Mouse (Mus musculus): ENCODE results near the gene Zdhhc21.

Zdhhc21 gene

DNA sequence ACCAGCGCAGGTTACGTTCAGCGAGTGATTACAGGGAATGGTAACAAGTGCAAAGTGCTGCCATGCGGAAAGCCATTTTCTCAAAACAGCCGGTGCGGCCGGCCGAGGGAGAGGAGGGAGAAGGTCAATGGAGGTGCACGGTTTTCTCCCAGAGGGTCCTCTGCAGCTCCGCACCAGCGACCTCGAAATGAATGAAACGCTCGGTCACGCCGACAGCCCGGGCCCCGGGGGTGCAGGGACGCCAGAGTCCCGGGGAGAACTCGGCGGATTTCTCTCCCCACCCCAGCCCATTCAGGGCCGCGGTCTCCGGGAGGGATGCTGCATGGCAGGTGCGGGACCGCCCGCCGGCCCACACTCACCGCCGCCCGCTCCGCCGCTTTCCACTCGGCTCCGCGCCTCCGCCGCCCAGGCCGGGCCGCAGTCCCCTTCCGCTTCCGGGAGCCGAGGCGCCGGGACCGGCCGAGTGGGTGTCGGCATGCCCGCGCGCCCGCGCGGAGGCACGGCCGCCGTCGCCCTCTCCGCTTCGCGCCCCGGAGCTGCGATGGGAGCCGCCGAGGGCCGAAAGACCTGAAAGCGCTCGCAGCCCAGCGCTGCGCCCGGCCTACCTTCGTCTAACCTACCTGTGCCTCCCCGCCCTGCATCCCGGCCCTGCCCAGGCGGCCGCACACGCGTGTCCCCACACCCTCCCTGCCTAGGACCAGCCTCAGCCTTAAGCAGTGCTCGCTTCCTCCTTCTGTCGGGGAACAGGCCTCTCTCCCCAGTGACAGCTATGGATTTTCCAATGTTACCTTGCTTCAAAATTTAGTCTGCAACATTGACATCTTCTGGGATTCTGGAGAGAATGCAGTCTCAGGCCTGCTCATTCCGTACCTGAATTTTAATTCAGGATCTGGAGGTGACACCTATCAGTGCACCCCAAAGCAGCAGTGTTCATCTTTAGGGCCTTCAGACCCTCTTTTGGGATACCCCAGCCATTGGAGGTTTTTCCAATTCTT is at the start of gene Zdhhc21:
Gene Zdhhc21 (minus strand): TSS at position 828 of the 995 bp plus-strand sequence.
- peak; percentile 72 for DNase-seq (ENCODE audit: low spot score)

DNA sequence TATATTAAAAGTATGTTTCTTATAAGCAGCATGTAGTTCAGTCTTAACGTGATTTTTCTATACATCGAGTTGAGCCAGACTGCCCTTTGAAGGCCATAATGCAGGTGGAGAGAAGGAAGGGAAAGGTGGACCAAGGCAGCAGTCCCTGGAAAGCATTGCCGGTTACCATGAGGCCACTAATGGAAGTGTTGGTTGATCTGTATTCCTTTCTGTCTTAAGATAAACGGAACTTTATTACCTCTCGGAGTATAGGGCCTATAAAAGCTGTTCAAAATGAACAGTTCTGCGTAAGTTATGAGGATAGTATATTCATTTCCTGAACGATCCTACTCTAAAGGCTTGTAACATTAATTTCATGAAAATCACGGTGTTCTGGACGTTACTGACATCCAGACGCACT is 35.5 kb upstream of the Zdhhc21 start:
- DNase-seq (ENCODE audit: low spot score): no peak

DNA sequence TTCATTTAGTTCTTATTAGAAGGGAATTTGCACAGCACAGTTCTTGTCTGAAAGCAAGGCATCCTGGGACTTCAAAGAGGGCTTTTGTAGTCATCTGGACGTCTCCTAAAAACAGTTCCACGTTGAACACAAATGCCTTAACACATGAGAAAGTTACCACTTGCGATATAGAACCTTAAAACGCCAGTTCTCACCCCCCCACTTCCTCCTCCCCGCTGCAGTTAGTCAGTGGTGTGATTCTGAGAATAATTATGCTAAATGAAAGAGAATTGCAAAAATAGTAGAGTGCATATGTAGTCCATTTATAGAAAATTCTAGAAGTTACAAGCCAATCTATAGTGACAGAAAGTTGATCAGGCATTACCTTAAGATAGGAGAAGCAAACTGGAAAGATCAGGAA is 32.5 kb upstream of the Zdhhc21 start:
- no peak for DNase-seq (ENCODE audit: low spot score)

DNA sequence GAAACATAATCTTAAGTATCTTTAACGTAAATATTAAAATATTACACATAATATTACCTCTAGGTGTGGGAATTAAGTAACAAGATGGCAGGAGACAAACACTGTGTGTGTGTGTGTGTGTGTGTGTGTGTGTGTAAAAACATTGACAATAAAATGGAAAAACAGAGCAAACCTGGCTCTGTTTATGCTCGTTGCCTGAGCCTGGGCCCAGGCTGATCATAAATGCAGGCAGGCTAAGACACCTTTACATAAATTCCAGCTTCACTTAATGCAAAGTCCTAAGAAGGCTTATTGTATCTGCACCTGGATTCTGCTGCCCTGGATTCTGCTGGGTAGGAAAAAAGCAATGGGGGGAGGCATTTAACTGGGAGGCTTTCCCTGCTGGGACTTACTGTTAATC is 31.8 kb upstream of the Zdhhc21 start:
- DNase-seq (ENCODE audit: low spot score): no peak

DNA sequence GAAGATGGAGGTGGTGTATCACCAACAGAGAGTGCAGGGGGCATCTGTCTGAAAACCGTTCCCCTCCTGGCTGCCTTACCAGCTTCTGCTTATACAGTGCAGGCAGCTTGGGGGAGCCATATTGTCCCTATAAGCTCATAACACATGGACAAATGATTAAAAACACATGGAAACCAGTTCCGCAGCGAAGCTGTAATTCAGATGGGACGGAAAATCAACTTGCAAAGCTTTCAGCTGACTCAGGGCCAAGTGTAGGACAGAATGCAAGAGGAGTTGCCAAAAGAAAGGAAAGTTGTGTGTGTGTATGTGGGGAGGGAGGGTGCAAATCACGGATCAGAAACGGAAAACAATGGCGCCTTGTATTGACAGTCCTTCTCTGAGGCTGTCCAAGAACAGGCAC is 31.3 kb upstream of the Zdhhc21 start:
- DNase-seq (ENCODE audit: low spot score): no peak

DNA sequence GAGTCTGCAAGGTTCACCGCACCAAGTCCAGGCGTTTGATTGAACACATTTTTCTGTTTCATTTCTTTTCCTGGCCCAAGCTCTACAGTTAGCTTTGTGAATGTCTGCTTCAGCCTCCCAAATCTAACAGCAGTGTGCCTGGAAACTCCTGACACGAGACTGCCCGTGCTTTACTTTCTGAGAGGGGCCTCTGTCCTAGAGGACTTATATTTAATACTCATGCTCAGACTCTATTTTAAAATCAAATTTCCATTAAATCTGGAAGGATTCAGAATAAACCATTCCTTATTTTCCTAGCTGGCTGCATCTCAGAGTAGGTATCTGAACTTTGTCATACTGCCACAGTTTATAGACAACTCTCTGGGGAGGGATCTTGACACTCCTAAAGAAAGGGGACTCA is 30.8 kb upstream of the Zdhhc21 start:
- no peak for DNase-seq (ENCODE audit: low spot score)

DNA sequence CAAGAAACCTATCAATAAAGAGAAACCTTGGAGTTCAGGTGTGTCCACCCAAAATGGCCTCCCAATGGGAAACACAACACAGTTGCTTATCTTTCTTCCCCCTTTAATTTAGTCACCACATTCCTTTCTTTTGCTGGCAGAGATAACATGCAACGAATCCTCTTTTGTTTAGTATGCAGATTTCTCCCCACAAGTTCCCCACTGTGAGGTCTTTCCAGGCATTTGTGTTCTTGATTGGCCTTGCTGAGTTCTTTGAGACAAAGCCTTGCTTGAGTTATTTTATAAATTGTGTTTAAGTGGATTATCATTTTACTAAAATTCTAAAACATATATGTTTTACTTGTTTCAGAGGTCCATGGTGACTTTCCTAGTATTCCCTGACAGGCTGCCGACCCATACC is 26.4 kb upstream of the Zdhhc21 start:
- no peak for DNase-seq (ENCODE audit: low spot score)

DNA sequence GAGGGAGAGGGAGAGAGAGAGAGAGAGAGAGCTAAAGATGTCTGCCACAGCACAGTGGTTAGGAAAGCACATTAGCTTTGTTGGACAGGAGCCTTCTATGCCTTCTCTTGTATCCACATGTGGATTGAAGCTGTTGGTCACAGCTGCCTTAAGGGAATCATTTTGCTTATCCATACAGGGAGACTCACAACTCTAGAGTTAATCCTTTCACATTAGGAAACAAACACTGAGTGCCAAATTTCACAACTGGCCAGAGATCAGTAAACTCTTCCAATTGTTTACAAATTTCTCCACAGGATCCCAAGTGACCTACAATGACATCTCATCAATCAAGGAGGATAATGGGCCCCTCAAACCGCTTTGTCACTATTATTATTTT is 25.8 kb upstream of the Zdhhc21 start:
- no peak for DNase-seq (ENCODE audit: low spot score)

DNA sequence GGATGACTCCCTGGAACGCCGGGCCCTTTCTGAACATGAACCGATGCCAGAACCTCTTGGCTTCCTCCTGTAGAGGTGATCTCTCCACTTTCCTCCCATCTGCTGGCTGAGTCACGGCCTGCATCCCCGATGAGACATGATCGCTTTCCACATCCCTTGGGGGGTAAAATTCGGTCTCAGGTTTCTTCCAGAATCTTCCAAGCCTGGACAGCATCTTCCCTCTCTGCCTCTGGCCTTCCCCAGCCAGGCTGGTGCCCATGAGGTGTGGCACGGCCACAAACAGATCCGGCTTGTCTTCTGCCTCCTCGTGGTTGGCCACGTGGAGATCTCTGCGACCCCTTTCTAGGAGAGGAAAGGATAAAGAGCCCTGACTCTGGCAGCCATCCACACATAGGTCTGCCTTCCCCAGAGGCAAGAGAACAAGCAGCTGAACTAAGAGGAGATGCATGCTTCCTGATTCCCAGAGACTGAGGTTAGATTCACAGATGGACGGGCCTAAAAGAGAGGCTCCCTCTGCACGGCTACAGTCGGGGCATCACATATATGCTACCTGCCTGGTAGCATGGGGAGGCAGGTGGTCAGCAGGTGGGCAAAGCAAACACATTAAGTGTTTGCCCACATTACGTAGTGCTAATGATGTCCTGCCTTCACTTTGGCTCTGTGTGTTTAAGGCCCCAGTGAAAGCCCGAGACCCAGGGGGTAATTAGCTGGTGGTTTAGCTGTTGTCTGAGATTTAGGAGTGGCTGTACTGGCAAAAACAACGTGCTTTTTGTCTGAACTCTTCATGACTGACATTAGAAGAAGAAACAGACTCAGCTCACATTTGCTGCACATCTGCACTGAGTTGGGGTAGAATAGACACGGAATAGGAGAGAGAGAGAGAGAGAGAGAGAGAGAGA is 25.1 kb upstream of the Zdhhc21 start, which contains the start of gene Cer1:
Gene Cer1 (minus strand): TSS at position 513 of the 899 bp plus-strand sequence.
- peak; percentile 24 for DNase-seq (ENCODE audit: low spot score)

DNA sequence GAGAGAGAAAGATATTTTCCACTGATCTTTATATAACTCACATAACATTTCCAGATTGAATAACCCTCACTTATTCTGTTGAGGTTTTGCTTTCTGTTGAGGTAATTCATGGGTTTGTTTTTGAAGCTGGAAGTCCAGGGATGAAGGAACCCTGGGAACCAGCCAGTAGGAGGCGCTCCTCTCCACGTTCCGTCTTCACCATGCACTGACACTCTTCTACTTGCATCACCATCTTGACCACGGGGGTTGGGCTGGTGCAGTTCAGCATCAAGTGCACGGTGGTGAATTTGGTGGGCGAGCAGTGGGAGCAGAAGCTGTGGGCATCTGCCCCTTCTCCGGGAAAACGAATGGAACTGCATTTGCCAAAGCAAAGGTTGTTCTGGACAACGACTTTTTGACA is 22.7 kb upstream of the Zdhhc21 start:
- no peak for DNase-seq (ENCODE audit: low spot score)

DNA sequence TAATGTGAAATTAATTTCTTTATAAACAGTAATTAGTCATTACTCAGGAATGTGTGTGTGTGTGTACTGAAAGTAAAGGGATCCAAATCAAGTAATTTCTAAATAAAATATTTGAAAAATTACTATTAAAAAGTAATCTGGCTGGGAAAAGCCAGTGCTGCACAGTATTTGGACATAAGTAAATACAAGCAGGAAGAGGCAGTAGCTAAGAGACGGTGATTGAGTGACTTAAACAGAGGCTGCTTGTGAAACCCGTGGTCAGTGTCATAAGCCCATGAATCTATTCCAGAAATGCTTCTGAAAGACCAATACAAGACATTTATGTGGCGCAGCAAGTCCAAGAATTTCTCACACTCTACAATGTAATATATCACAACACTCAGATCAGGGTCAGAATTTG is 21.6 kb upstream of the Zdhhc21 start:
- no peak for DNase-seq (ENCODE audit: low spot score)

DNA sequence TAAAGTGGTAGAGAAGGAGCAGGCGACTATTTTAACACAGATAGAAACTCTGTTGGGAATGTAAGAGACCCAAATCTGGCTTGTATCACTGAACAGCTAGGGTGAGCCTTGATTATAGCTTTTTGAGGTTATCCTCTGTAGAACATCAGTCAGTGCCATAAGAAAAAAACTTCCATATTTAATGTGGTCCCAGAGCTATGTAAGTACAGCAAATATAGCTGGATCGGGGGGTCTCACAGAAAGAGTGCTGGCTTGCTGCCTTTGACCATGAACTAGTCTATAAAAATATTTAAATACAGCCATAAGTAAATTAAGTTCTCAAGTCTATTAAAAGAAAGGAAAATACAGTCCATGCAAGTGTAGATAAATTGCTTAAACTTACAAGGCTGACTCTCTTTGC is 20.5 kb upstream of the Zdhhc21 start:
- no peak for DNase-seq (ENCODE audit: low spot score)

DNA sequence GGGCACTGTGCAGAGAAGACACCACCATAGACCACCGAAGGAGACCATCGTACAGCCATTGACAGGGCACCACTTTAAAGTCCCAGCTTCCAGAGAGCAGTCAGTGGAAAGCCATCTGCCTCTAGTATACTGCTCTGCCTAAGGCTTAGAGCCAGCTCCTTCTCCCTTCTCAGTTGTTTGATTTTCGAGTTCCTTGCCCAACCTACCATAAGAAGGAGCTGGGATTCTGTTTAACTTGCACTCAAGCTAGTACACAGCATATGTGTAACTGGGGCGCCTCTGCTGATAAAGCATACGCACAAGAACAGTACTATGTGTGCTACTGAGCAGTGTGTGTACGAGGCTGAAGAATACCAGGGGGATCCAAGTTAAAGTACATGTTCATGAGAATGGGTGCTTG is 19.4 kb upstream of the Zdhhc21 start:
- DNase-seq (ENCODE audit: low spot score): no peak

DNA sequence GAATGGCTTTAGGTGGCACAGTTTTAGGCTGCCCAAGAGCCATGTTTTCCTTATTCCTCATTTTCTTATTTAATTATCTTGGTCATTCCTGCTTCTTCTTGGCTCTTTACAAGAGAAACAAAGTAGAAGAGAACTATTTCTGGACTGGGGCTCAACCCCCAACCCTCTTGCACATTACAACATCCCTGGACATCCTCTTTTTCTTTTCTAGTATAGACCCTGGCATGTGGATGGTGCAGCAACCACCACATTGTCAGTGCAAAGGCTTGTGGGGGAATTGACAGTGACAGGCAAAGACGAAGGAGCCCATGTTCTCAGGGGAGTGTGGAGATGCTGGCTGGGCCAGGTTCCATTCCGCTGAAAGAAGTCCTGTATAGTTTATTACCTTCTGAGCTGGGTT is 16.9 kb upstream of the Zdhhc21 start:
- DNase-seq (ENCODE audit: low spot score): no peak

DNA sequence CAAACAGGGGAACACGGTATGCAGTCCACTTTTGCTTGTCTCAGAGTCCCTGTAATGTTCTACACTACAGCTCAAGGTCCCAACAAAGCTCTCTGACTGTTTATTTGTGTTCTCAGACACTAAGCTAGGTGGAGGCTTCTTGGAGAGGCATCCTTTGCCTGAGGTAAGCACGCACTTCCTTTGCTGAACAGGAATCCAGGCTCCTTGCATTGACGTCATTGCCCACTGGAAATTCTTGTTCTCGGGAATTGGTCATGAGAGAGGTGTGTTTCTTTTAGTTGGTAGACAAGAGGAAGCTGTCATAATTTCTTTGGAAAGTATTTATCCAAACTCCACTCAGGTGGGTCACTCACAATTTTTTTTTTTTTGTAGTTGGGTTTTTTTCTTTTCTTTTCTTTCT is 15.8 kb upstream of the Zdhhc21 start:
- DNase-seq (ENCODE audit: low spot score): no peak

DNA sequence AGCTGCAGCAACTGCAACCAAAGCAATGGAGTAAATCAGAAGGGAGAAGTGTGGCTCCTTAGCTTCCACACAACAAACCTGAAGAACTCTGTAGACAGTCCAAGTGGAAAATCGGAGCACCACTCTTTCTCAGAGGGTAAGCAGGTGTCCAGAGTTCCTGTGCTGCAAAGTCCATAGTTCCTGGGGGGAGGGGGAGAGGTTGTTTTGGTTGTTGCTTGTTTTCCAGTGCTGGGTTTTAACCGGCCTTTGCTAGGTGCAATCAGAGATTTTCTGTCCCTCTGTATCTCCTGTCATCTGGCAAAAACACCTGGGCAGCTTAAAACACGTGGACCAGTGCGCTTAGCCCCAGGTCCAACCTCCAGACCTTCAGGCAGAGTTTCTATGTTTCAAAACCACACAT is 15.0 kb upstream of the Zdhhc21 start:
- no peak for DNase-seq (ENCODE audit: low spot score)

DNA sequence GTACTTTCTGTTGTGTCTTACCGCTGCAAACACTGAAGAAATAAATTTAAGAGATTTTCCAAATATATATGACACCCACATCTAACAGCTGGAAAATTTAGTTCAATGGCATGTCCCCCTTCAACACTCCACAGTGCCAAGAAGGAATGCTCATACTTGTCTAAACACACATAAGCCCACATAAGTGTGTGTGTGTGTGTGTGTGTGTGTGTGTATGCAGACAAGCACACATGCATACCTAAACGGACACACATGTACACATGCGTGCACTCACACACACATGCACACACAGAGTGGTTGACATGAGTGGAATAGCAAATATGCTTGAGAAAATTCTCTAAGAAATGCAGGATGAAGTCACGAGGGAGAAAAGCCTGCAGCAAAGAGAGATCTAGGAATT is 12.8 kb upstream of the Zdhhc21 start:
- DNase-seq (ENCODE audit: low spot score): no peak

DNA sequence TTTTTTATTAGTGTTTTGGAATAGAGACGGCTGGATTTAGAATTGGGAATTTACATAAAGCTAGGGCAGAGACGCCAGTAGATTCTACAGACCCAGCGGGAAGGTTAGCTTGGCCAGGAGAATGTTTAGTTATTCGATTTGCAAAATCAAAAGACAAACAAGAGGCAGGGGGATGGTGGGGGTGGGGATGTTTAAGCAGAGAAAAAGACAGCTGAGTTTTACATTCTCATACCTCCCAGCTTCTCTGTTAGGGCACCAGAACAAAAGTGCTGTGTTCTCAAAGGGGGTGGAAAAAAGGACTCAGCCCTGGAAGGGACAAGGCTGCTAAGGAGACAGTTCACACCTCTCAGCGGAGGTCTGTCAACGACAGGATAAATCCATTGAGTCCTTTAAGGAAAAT is 12.4 kb upstream of the Zdhhc21 start:
- DNase-seq (ENCODE audit: low spot score): no peak

DNA sequence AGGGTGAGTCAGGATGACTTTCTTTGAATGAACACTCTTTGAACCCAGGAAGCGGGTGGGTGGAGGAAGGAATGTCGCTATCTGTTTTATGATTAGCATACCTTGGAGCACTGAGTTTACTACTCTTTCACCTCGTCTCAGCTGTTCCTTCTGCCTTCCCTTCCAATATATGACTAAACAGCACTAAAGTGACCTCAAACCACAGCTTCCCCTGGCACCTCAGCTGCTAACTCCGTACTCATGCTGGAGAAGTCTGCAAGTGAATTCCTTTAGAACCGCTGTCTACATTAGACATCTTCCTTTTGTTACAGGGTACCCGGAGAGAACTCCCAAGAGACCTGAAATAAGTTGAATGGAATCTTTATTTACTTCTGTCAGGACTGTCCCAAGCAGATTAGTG is 11.2 kb upstream of the Zdhhc21 start:
- no peak for DNase-seq (ENCODE audit: low spot score)

DNA sequence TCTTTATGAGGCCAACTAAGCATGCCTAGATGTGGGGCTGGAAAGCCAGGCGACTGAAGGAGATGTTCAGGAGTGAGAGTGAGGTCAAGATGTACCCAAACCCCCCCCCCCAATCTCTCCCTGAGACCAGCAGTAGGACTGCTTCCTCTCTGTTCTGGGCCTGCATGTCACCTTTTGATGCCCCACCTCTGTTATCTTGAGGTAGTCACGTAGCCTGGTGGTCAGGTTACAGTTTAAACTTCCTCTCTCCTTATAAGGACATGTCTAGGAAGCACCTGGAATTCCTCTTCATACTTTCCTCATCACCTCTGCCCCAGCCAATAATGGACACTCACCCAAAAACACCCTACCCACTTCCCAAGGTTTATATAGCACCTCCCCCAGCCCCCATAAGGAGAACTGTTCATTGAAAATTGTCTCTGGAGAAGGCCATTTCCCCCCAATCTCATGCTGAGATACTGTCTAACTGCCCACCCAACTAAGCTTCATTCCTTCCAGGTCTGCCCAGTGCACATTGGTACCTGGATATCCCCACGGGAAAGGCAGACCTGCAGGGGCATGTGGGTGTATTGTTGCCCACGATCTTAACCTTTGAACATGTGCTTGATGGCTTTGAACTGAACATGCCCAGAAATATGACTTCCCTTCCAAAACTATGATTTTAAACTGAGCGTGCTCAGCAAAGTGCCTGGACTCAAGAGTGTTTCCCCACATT is 8.1 kb upstream of the Zdhhc21 start:
- no peak for DNase-seq (ENCODE audit: low spot score)

DNA sequence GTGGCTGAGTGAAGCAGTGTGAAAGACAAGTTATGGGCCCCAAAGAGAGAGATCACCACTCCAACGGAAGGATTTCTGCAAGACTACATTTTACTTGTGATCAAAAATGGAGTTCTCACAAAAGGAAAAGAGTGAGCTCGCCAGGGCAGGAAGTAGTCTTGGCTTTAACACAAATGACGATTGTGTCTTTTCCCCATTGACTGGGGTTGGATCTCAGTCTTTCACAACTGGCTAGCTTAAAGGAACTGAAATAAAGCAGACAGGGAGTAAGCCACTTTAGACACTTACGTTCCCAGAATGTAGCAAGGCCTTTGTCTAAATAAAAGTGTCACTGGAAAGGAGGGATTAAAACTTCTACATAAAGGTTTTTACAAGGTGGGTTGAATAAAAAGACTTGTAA is 7.4 kb upstream of the Zdhhc21 start:
- no peak for DNase-seq (ENCODE audit: low spot score)

DNA sequence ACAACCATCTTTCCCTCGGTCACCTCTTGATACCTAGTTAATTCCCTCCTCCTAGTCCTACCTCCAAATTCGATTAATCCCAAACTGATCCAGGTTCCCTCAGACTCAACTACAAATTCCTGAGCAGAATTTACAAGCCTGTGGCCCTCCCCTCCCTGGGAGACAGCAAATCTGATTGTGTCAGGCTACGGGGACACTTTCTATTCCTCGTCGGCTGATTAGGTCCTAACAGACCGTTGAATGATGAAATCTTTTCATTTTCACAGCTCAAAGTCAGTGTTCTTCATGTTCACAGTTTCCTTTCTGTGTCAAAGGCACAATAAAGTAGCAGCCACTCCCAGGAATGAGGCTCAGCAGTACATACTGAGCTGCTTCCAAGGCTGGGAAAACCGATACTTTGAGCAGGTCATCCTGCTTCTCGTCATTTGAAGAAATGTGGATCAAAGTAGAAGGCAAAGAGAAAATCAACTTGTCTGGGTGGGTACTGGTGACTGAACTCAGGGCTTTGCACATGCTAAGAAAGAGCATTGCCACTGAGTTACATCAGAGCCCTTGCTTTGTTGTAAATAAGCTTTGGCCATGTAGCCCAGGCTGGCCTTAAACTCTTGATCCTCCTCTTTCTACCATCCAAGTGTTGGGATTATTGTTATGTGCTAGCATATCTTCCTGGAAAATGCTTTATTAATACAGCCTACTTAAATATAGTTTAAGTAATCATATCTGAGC is 5.4 kb upstream of the Zdhhc21 start:
- DNase-seq (ENCODE audit: low spot score): no peak

Measured in retina, embryonic 14.5 days (tissue).